Mouse (Mus musculus): ENCODE data around the gene Oxsm.

The Oxsm gene

DNA sequence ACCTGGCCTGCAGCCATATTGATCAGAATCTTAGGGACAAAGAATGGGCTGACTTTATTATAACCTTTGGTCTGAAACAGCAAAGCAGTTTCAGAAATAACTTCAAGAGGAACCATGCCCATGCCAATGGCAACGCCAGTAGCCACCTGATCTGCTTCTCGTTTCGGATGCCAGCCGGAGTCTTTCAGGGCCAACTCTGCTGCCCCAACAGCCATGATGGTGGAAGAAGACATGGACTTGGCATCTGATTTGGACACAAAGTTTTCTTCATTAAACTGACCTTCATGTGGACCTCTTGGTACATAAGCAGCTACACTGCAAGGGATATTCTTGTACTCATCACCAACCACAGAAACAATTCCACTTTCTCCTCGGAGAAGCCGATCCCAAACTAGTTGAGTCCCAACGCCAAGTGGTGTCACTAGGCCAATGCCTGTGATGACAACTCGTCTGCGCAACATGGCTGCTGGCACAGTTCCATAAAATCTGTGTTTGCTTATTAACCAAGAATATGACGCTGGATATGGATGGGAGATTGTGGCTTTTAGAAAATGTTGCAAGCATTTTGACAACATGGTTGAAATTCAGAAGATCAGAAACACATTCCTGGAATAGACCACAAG is 7.3 kb downstream of the Oxsm start:
- no peak for DNase-seq (ENCODE audit: inconsistent ontology term)

DNA sequence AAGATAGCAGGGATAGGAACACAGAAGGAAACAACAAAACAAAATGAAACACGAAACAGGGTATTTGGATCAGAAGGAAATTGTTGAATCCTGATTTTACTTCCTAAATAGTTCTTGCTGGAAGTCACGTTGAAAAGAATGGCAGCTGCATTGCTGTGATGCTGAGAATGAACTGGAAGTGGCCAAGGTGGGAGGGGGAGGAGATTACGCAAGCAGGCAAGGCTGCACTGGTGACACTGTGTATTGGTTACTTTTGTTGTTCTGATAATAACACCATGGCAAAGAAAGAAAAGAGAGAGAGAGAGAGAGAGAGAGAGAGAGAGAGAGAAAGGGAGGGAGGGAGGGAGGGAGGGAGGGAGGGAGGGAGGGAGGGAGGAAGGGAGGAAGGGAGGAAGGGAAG is 13.1 kb downstream of the Oxsm start:
- DNase-seq (ENCODE audit: inconsistent ontology term) = no peak

DNA sequence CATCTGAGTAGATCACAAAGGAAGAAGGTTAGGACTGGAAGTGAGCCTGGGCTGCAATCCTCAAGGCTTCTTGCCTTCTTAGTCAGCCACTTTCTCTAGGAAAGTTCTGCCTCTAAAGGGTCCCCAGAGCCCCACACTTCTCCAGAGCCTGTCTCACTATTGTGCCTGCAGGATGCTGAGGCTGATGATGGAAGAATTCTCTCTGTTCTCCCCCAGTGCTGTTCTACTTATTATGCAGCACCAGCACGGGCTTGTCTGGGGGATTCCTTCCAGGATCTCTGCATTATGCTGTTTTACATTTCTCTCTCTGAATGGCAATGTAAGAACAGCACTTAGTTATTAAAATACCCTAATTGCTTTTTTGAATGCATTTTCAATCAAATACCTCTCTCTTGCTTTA is 16.1 kb downstream of the Oxsm start:
- no peak for DNase-seq (ENCODE audit: inconsistent ontology term)

DNA sequence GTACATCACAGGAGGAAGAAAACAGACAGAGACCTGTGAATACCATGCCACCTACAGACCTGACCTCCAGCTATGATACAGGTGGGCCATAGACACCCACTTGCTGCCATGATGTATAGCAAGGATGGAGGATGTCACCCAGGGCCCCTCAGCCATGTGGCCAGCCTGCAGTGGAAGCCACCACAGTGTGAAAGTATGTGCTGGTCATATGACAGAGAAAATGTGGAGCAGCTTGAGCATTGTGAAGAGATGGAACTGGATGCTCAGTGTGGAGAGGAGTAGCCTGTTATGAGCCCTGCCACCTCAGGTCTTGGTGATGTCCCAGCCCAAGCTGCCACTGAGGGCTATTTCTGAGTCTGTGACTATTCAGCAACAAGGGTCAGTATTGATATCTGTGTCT is 19.0 kb downstream of the Oxsm start:
- no peak for DNase-seq (ENCODE audit: inconsistent ontology term)

DNA sequence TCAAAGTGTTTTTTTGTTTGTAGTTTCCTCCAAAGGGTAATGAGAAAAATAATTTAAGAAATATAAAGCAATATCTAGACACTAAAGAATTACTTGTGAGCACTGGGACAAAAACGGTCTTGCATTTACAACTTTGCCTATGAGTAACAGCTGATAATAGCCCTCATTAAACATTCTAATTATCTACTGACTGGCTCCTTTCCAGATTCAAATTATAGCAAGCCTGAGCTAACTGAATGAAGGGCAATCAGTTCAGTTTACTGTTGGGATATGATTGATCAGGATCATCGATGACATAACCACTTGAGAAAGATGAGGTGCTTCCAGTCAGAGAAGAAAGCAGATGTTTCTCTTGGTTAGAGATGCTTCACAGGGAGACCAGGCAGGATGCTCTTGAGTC is 20.2 kb downstream of the Oxsm start:
- DNase-seq (ENCODE audit: inconsistent ontology term) = peak; percentile 74

DNA sequence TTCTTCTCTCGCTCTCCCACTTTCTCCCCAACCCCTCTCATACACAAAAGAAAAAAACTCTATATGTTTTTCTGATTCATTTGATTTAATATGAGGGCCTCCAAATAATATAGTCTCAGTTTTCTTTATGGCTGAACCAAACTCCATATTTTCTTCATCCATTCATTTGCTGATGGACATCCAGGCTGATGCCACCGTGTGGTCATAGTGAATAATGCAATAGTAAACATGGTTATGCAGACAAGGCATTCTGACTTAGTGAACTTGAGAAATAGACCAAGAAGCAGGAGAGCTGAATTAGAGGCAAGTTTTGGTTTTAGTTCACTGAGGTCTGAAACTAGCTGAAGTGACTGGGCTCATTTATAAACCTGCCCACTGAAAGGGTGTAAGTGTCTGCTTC is 30.6 kb downstream of the Oxsm start:
- no peak for DNase-seq (ENCODE audit: inconsistent ontology term)

DNA sequence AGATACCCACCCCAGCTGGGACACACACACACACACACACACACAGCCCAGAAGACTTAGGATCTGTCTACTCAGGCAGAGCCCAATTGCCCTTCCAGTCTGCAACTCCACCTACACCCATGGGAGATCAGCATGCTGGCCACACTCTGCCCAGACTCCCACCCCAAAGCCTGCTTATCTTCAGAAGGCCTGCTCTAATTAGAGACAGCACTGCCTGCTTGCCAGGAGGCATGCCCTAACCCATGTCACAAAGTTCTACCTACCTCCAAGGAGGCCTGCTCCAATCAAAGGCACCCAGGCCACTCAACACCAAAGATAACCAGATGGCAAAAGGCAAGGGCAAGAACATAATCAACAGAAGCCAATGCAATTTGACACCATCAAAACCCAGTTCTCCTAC is 41.9 kb downstream of the Oxsm start:
- DNase-seq (ENCODE audit: inconsistent ontology term) = no peak

DNA sequence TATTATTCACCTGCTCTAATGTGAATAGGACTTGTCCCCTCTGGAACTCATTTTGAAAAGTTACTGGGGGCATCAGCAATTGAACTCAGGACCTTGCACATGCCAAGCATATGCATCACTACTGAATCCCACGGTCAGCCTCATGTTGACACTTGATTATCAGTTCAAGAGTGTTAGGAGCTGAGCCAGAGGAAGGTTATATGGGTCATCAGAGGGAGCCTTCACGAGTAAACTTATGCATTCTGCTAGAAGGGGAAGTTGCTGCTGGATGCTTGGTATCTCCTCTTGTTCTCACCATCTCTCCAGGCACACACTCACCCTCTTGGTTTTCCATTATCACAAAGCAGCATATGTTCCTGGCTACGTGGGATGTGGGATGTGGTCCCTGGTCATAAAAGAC is 47.9 kb downstream of the Oxsm start:
- no peak for DNase-seq (ENCODE audit: inconsistent ontology term)

DNA sequence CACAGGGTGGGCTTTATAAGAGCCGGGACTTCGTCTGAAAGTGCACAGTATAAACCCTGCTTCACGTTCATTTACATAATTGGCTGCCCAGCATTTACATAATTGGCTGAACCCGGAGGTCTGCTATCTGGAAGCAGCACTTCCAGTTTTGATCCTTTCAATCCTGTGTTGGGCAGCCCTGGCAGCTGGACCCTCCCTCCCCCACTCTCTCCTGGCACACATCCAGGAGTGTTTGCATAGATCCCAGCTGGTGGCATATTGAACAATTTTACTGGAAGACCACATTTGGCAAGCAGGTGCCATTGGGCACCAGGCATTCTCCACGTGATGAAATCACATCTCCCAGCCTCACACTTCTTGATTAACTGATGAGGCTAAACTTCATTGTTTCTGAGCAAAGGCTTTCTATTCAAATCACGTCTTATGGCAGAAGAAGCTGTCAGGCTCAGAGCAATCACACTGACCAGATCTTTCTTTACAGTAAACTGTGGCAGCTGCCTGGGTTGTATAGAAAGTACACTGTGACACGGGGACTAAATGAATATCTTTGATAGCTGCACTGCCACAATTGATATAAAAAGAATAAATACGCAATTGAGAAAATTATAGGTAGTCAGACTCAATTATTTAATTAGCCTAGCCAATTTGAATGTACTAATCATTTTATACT is 48.5 kb downstream of the Oxsm start:
- peak; percentile 94 for DNase-seq (ENCODE audit: inconsistent ontology term)

DNA sequence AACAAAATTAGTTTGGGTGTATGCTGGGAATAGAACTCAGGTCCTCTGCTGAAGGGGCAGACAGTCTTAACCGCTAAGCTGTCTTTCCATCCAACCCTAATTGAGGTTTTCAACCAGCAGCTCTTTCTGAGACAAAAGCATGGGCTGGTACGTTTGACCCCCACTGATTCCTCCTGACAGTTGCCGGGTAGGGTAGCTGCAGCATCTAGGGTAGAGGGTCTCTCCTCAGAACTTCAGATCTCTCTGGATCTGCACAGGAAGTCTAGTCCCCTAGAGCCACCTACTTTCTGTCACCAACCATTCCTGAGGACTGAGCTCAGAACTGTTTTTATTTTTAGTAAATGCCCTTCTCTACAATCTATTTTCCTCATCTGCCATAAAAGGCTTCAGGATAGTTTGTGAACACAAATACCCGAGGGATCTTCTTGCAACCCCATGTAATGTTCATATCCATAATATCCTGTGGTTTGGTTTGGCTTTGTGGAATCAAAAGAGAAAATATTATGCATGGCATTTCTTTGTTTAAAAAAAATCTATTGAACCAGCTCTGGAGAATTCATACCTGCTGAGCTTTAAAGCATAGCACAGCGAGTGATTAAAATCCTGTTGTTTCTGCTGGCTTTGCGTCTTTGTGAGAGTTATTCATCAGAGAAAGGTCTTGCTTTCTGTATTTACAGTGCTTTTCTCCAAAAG is 49.2 kb downstream of the Oxsm start:
- DNase-seq (ENCODE audit: inconsistent ontology term) = peak; percentile 51

DNA sequence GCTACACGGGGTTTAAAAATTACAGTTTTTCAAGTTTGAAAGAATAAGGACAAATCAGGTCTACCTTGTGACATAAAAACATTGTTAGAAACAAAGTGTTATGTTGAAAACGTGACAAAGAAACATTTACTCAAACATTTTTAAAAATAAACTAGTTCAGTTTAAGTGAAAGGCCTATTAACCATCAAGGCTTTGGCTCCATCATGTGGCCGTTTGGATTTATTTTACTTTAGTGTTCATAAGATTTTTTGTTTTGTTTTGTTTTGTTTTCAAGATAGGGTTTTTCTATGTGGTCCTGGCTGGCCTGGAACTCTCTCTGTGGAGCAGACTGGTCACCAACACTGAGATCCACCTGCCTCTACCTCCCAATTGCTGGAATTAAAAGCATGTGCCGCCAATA is 53.1 kb downstream of the Oxsm start:
- peak; percentile 26 for DNase-seq (ENCODE audit: inconsistent ontology term)

DNA sequence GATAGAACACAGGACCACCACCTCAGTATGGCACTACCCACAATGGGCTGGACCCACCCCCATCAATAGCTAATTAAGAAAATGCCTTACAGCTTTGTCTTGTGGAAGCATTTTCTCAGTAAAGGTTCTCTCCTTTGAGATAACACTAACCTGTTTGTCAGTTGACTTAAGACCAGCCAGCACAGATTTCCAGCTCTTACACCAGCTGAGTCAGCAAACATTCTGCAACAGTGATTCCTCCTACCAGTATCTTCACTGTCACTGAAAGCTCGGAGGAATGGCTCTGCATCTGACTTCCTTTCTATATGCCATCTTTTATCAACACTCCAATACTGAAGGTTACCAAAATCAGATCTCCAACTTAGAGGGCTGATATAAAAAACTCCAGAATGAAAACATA is 54.1 kb downstream of the Oxsm start:
- no peak for DNase-seq (ENCODE audit: inconsistent ontology term)

DNA sequence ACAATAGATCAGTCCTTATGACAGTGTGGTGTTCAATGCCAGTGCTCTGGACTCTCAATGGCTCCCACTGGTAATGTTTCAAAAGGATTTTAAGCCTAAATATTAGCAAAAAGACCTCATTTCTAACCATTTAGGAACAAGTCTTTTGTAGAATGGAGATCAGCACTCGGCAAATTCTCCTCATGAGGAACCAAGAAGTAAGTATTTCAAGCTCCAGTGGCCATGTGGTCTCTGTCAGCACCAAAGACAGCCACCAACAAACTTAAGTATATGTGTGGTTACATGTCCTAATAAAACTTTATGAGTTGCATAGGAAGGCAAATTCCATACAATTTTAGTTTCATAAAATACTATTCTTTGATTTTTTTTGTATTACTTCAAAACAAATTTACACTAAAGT is 55.5 kb downstream of the Oxsm start:
- no peak for DNase-seq (ENCODE audit: inconsistent ontology term)

DNA sequence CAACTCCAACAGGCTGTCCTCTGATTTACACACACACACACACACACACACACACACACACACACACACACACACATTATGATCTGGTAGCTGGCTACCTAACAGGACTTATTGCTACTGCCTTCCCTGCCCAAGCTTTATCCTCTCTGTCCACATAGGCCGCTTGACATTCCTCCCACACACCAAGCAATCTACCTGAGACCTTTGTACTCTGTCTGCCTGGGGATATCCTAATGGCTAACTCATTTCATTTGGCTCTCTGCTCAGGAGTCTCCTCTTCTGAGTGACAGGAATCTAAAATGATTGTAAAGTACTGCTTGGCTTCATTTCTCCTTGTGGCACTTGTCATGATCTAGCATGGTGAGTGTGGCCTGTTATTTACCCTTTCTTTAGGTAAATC is 60.5 kb downstream of the Oxsm start:
- no peak for DNase-seq (ENCODE audit: inconsistent ontology term)
